Mouse (Mus musculus) liver, embryonic 14.5 days (tissue): ENCODE data around the gene Gpr87. TPM values are rescaled to one million over a fixed set of nuclear protein-coding genes. Genes with fewer than 3 reads are reported as not detected.

Experiments
- ATAC-seq: fragments of 200-750 bp; cut with Nextera tagmentation; 2 replicates; pipeline ENCODE4 v1.8.0; 2017; ENCODE audit warnings: moderate number of reproducible peaks, mild to moderate bottlenecking, moderate library complexity; ENCODE audit not compliant: insufficient read depth
- DNase-seq, 3 experiments: peaks; one replicate each; pipeline ENCODE4 v3.0.0-alpha.2; 2012 to 2013; ENCODE audit warnings: low read depth in 3 of 3, low spot score in 3 of 3
- H3K27ac ChIP-seq: fragments of 300-500 bp; sonication (generic); 2 replicates; pipeline ENCODE4 v1.5.1; 2014; ENCODE audit warnings: moderate library complexity, mild to moderate bottlenecking, control low read depth, inconsistent platforms
- H3K27me3 ChIP-seq: fragments of 300-500 bp; sonication (generic); 2 replicates; pipeline ENCODE4 v1.6.1; 2014; ENCODE audit warnings: mild to moderate bottlenecking, low read length, moderate library complexity; ENCODE audit not compliant: control insufficient read depth, insufficient read depth
- H3K36me3 ChIP-seq: fragments of 300-500 bp; sonication (generic); replicated peaks from 2 replicates; pipeline ENCODE4 v1.6.1; 2014; ENCODE audit warnings: low read depth; ENCODE audit not compliant: control insufficient read depth, insufficient read depth
- H3K4me1 ChIP-seq, 2 experiments: fragments of 200-500 bp in 1 of 2; fragments of 300-500 bp in 1 of 2; sonication (generic) in 1 of 2; replicated peaks; 2 replicates each; pipeline ENCODE4 v1.6.1; 2012 to 2014; ENCODE audit warnings: antibody characterized with exemption in 1 of 2, inconsistent platforms in 1 of 2, low read length in 1 of 2; ENCODE audit not compliant: control insufficient read depth in 2 of 2, insufficient read depth in 2 of 2
- H3K4me2 ChIP-seq: fragments of 300-500 bp; sonication (generic); 2 replicates; pipeline ENCODE4 v1.6.1; 2014; ENCODE audit warnings: low read depth, mild to moderate bottlenecking, control low read depth, moderate library complexity
- H3K4me3 ChIP-seq, 2 experiments: fragments of 200-500 bp in 1 of 2; fragments of 300-500 bp in 1 of 2; sonication (generic) in 1 of 2; 2 replicates each; pipeline ENCODE4 v1.5.1; 2012 to 2014; ENCODE audit warnings: low read depth in 2 of 2, low read length in 2 of 2, mild to moderate bottlenecking in 2 of 2, control low read depth in 1 of 2, inconsistent platforms in 1 of 2, moderate library complexity in 1 of 2; ENCODE audit not compliant: insufficient read depth in 1 of 2
- H3K9ac ChIP-seq: fragments of 300-500 bp; sonication (generic); replicated peaks from 2 replicates; pipeline ENCODE4 v1.6.1; 2014; ENCODE audit warnings: mild to moderate bottlenecking, control low read depth, moderate library complexity
- H3K9me3 ChIP-seq: fragments of 300-500 bp; sonication (generic); 2 replicates; pipeline ENCODE4 v1.6.1; 2016; ENCODE audit warnings: low read length, mixed read lengths; ENCODE audit not compliant: control insufficient read depth
- CTCF ChIP-seq: IDR thresholded peaks from 2 replicates; pipeline ENCODE4 v1.5.1; 2016; ENCODE audit warnings: antibody characterized with exemption, low read depth, control low read depth
- EP300 ChIP-seq: IDR thresholded peaks from 2 replicates; pipeline ENCODE4 v1.6.1; 2016; ENCODE audit warnings: antibody characterized with exemption, low read depth
- WGBS: fragments of 180-500 bp; shearing (Covaris S2); extraction: QIAGEN DNeasy Blood & Tissue Kit; methylation state at CpG from one replicate; pipeline ENCODE4 v1.1.7; 2014; ENCODE audit not compliant: insufficient replicate concordance; 5-methylcytosine and 5-hydroxymethylcytosine counted together
- polyA plus RNA-seq, 2 experiments: library from polyadenylated mRNA; depleted of rRNA in 1 of 2; stranded (reverse) in 1 of 2; unstranded in 1 of 2; fragments of >200 nt; fragmentation: Nextera tagmentation in 1 of 2; extraction: Ambion mirVana in 1 of 2; gene quantifications; 2 replicates each; pipeline versions ENCODE4 v1.2.1 to v1.2.3; 2012 to 2014

Gene Gpr87
- polyA plus RNA-seq, 2 experiments = not detected

DNA sequence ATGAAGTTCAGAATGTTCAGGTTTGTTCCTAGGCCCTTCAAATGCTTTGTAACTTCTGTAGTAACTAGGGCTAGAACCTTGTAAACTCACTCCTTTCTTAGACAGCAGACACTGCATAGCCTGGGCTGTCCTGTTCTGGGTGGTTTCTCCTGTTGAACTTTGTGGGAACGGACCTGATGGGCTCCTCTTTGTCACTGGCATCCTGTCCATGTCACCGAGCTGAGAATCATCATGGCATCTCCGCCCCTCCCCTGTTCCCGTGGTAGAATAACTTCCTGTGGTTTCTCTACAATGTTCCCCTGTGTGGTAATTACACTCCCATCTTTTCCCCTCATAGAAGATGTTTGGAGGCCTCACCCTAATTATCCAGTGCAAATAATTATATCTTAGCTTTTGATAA lies 11.0 kb upstream of the Gpr87 start:
- Histone ChIP-seq H3K4me1 (peaks cover 0 to 19% of the 10 kb centered on the region in 2 experiments; a peak in 2 of 4 replicates), H3K36me3 (no peaks in the 10 kb centered on the region), H3K4me2 (no peak overlapping the region), H3K27me3 (no peaks in the 10 kb centered on the region), H3K27ac (no peak overlapping the region), H3K9me3 (no peaks in the 10 kb centered on the region), H3K9ac (no peak overlapping the region), H3K4me3 (no peak overlapping the region)
- 21% methylated on average over 4 of the region's 4 CpGs for WGBS
- DNase-seq (no peak), ATAC-seq (no peak)
- no peak for TF ChIP-seq CTCF

DNA sequence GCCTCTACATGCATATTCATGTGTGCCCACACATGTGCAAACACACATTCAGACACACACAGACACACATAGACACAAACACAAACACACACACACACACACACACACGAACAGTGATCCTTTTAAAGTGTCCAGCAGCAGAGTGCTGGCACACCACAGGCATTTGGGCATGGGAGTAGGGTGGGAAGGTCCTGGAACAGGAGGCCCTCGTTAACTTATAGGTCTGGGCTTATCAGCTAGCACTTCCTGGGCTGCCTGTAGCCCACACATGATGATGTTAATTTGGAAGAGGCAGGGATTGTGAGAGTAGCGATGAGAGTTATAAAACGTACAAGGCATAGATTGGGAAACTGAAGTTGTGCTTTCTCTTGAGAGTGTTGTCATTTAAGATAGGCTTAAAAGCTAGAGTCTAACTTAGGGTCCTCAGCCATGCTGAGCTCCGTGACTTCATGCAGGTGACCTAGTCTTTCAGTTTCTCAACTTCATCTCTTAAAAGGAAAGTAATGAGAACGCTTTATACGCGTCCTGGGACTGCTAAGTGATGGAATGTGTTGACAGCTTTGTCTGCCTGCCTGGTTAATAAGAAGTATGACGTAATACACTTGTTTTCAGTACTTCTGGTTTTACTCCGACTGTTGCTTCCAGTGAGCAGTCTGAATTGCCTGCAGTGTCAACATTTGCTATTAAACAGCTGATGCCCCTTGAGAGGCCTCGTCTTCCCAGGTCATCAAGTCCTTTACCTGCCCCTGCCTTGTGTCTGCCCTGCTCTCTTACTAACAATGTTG lies 10.0 kb upstream of the Gpr87 start:
- peaks cover 0 to 19% of the 10 kb centered on the region in 2 experiments; a peak in 2 of 4 replicates for H3K4me1 ChIP-seq
- H3K9me3 ChIP-seq = no peaks in the 10 kb centered on the region
- H3K4me2 ChIP-seq = no peak overlapping the region
- ATAC-seq (no peak), DNase-seq (no peak)
- no peak overlapping the region for H3K9ac ChIP-seq
- no peaks in the 10 kb centered on the region for H3K27me3 ChIP-seq
- WGBS = 51% methylated on average over 11 of the region's 11 CpGs
- H3K4me3 ChIP-seq = no peak overlapping the region
- no peak for TF ChIP-seq CTCF
- no peaks in the 10 kb centered on the region for H3K36me3 ChIP-seq
- H3K27ac ChIP-seq = no peak overlapping the region

DNA sequence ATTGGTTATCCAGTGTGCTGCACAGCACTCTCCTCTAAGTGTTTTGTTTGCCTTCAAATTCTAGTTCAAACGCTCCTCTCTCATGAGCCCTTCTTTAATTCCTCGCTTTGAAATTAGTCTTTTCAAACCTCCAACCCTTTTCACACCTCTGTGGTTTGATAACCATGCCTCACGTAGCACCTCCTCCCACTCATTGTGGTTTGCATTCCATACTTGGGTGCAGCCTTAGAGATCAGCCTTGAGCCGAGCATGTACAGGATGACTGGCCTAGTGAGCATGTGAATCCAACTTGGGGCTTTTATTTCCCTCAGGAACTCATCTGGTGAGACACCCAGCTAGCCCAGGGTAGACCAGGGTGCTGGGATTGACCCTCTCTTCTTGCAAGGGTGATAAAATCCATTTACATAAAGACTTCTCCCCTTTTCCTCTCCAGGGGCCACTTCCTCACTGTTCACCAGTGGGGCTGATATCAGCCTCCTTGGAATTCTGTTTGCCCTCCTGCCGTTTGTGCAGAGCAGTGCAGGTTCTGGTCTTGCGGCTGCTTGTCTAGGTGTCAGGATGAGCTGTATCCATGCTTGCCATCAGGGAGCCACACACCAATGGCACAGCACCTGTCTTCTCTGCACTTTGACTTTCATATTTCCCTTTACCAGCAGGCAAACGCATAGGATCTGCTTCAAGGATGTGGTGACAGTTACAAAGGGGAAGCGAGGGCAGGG lies 9.1 kb upstream of the Gpr87 start:
- H3K9me3 ChIP-seq = no peaks in the 10 kb centered on the region
- H3K36me3 ChIP-seq = no peaks in the 10 kb centered on the region
- TF ChIP-seq CTCF = no peak
- no peak for TF ChIP-seq EP300
- ATAC-seq (no peak), DNase-seq (no peak)
- H3K27me3 ChIP-seq = no peaks in the 10 kb centered on the region
- no peak overlapping the region for H3K9ac ChIP-seq
- no peak overlapping the region for H3K4me2 ChIP-seq
- no peak overlapping the region for H3K4me3 ChIP-seq
- peaks cover 0 to 19% of the 10 kb centered on the region in 2 experiments; a peak in 2 of 4 replicates for H3K4me1 ChIP-seq
- 33% methylated on average over 8 of the region's 8 CpGs for WGBS
- H3K27ac ChIP-seq = no peak overlapping the region

DNA sequence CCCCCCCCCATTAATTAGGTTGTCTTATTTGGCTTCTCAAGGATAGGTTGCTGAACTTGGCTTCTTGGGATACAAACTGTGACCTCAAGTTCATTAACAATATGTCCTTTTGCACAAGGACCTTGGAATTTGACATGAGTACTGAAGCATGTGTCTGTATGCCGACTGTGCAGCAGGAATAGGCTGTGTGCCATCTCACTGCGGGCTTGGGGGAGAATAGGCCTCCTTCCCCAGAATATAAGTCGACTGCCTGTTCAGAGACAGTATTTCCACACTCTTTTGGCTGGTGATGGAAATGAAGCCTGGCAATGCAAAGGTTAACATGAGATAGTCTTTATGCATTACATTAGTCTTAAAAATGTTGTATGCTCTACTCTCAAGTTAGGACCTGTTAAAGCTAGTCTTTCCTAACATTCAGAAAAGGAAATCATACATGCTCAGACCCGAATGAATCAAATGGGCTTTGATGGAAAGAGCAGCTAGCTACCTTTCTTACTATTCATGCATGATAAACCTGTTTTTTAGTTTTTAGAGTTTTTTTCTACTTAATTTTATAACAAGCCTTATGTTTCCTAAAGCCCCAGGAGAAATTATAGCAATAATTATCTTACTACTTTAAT lies 2.5 kb upstream of the Gpr87 start:
- H3K4me3 ChIP-seq = no peak overlapping the region
- no peak for ATAC-seq
- 68% methylated on average over 4 of the region's 4 CpGs for WGBS

DNA sequence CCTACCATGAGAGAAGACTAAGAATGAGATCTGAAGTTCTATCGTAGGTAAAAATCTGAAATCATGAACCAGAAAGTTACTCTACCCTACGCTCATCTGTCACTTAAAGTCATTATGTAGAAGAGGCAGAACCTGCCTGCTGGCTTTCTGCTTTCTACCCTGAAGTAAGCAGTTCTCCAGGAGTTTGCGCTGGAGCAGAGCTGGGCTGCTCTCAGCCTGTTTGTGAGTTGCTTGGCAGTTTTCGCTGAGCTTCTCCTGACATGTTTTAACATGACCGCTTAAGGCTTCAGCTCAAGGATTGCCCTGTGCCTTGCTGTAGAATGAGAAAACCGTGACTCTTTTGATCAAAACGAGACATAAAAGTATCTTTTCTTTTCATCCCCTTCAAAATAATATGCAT lies 805 bp downstream of the Gpr87 start:
- 73% methylated on average over 7 of the region's 7 CpGs for WGBS
- H3K27ac ChIP-seq = no peak overlapping the region
- H3K4me3 ChIP-seq = no peak overlapping the region
- no peak overlapping the region for H3K9ac ChIP-seq
- H3K4me1 ChIP-seq = no peaks in the 10 kb centered on the region
- H3K36me3 ChIP-seq = no peaks in the 10 kb centered on the region
- TF ChIP-seq EP300 (no peak), CTCF (no peak)
- H3K4me2 ChIP-seq = no peak overlapping the region
- no peaks in the 10 kb centered on the region for H3K9me3 ChIP-seq
- ATAC-seq (no peak), DNase-seq (no peak)
- no peaks in the 10 kb centered on the region for H3K27me3 ChIP-seq

More for the DNA sequence above, 2.5 kb upstream of the Gpr87 start:
- Histone ChIP-seq H3K36me3 (no peaks in the 10 kb centered on the region), H3K9ac (no peak overlapping the region), H3K4me1 (peaks cover 0 to 2% of the 10 kb centered on the region in 2 experiments; a peak in 1 of 4 replicates), H3K4me2 (no peak overlapping the region), H3K9me3 (no peaks in the 10 kb centered on the region), H3K27me3 (no peaks in the 10 kb centered on the region), H3K27ac (no peak overlapping the region)
- no peak for DNase-seq
- no peak for TF ChIP-seq CTCF
